Mouse (Mus musculus) telencephalon, adult 2 months (tissue): ENCODE measurements around the gene Paxbp1.

Source experiments
- DNase-seq: peaks from one replicate; pipeline ENCODE4 v3.0.0-alpha.2; 2011; ENCODE audit warnings: low read depth, low spot score

Paxbp1 gene

DNA sequence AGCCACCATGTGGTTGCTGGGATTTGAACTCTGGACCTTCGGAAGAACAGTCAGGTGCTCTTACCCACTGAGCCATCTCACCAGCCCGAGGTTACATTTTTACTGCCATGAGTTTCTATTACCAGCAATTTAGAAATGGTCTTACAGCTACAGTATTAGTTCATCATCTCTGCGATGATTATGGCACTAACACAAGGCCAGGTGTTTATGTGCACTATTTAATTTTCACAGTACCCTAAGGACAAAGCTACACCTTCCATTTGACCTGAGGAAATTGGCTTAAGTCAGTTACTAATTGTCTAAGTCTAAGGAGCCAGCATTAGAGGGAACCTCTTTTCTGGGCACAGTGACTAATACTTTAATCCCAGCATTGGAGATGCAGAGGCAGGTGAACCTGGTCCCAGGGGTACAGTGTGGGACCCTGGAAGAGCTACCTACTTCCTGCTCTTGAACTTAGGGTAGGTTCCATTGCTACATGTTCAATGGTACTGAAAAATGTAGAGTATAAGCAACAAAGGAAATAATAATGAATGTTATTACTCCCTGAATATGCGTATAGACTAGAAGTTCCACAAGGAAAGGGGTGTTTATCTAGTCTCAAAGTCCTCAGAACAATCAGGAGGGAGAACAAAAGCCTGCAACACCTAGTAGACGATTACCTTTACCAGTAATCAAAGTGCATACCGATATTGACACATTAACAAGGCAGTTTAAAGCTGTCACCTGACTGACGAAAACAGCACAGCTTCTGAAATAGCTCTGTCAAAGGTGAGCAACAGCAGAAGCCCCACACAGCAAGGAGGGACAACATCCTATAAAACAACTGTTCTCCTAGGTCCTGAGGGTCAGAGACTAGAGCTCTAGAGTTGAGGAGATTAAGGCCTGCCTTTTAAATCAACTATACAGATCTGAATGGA lies 47.8 kb downstream of the Paxbp1 start:
- no peak for DNase-seq

DNA sequence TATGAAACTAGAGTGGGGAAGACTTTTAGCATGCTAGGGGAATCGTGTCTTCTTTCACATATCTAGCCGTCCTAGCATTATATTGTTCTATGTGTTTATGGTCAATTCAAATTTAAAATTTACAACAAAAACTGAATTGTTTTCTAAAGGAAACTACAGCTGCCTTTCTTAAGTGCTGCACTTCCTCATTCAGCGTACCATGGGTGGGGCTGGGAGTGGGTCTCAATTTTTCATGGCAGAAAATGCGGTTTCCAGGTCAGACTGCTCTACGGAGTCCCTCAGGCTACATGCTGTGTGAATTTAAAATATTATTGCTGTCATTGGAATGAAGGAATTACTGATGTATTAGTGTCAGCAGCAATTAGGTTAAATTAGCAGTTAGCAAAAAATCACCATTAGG lies 48.8 kb downstream of the Paxbp1 start:
- DNase-seq: no peak

DNA sequence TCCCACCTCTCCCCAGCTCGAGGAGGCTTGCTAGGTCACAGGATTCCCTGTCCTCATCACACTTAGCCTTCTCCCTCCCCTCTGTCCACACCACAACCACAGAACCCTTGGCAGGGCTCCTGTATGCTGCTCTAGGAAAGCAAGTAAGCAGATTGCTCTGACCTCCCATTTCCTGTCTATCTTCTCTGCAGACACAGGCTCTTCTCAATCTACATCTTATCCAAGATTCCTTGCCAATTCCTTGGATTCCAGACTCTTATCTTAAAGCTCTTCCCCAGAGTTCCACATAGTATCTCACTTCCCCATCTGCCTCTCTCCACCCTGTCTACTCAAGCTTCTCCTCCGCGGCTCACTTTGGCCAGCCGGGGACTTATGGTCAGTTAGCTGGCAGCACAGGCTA lies 49.3 kb downstream of the Paxbp1 start:
- no peak for DNase-seq

DNA sequence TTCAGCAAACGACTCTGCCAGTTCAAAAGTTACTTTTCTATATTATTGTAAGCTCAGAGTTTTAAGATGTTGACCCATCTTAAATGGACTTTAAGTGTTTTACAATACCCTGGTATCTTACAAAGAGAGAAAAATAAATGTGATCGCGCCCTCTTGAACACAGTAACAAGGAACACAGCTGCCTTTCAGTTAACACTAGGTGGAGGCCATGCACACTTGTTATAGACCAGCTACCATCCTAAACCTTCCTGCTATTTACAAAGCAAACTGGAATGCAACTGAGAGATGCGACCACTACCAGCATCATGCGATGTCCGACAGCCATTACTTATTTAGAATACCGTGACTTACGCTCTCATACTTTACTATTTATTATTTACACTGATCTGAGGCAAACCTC lies 55.2 kb downstream of the Paxbp1 start:
- DNase-seq: no peak

DNA sequence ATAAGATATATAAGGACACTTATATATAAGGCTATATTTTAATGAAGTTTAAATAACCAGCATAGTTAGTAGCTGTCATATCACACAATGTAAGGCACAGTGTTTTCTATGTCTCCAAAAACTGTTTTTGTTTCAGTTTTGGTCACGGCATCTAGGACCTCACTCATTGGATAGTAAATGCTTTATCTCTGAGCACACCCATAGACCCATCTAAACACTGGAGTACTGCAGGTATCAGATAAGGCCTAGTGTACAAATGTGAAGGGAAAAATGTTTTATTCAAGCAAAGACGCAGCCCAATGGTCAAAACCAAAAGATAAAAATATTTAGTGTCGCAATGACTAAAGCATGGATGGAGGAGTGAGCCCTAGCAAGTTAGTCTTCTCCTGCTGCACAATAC lies 55.7 kb downstream of the Paxbp1 start:
- no peak for DNase-seq

DNA sequence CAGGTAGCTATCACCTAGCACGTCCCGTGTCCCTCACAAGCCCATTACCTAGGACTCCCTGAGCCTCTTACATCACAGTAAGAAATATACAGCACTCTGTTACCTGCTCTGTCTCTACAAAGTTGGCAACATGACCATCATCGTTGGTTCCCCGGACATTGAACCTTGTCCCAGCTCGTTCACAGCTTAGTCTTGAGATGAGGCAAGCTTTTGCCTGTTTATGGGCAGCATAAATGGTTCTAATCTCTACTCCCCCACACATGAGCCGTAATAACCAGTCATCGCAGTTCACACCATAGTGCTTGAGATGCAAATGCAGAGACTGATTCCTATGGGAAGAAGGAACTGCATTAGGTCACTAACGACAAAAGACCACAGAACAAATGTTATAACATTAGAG lies 56.3 kb downstream of the Paxbp1 start:
- DNase-seq: no peak

DNA sequence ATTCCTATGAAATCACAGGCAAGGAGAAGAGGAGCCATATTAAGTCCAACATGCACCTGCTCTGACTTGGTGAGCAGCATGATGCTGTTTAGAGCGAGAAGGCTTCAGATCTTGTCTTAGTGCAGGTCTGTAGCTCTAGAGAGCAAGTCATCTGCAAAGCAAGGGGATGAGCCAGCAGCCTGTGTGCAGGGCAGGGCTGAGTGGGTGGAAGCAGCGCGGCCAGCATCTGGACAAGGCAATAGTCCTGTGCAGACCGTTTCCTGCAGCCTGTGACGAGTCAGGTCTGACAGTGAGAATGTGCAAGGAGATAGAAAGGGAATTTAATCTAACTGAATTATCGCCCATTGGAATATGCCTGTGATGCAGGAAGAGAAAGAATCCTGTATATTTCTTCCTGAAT lies 73.3 kb downstream of the Paxbp1 start:
- no peak for DNase-seq

DNA sequence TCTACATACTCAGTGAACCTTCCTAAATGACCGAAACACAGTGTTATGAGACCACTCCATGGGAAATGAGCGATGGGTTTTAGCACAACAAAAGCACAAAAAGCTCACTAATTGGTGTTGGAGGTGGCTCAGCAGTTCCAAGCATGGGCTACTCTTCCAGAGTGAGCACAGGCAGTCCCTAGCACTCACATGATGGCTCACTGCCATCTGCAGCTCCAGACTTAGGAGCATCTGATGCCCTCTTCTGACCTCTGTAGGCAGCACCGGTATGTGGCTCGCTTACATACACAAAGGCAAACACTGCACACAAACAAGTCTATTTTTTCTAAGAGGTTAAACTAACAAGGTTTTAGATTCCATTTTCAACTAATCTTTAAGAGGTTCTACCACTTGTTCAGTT lies 78.1 kb downstream of the Paxbp1 start:
- DNase-seq: no peak

DNA sequence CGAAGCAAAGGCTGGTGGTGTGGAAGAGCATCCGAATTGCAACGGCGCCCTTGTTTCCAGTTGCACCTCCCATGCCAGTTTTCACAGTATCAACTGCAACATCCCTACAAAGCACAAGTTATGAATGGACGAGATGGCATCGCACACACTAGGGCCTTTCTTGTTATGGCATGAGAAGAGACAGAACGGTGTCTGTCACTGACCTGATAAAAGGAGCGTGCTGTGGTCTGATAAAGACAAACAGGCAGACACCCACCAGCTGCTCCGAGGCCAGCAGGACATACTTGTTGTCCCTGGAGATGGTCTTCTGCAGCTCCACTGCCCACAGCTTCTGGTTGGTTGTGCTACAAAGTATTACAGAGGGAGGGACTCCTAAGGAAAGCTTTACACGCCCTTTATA lies 80.0 kb downstream of the Paxbp1 start:
- no peak for DNase-seq
